Mouse (Mus musculus): ENCODE measurements at regions not wholly inside any gene's neighbourhood (a gene's known extent, or its start where the extent isn't known, plus 50 kb on each side); places are given as distances from the start of the nearest gene placed in this dataset.

- TF ChIP-seq POLR2A (IDR thresholded peaks at IDR 0.05; ENCODE audit: insufficient read depth, low read length), result no peak
- no peak for TF ChIP-seq CTCF (IDR thresholded peaks at IDR 0.05; ENCODE audit: low read depth, low read length)
- no peak for TF ChIP-seq EP300 (IDR thresholded peaks at IDR 0.05; ENCODE audit: insufficient read depth, low read depth, low read length)
Observed at GRCm38 (mm10) chr3:35462858-35463257, 291.0 kb upstream of the Atp11b start.
